Mouse (Mus musculus) kidney, embryonic 16.5 days (tissue): Measurements from ENCODE around the gene Fzr1. TPM values are rescaled to one million over a fixed set of nuclear protein-coding genes. Genes with fewer than 3 reads are reported as not detected.
A peak's percentile ranks its signal among the peaks of the same experiment; 100 is the strongest.

Source experiments
- ATAC-seq: fragments of 200-750 bp; cut with Nextera tagmentation; 2 replicates; pipeline ENCODE4 v1.8.0; 2017; ENCODE audit warnings: moderate TSS enrichment; ENCODE audit not compliant: low FRiP score, low TSS enrichment
- H3K27ac ChIP-seq: fragments of 300-500 bp; sonication (generic); 2 replicates; pipeline ENCODE4 v1.5.1; 2014; ENCODE audit warnings: low read length
- H3K27me3 ChIP-seq: fragments of 300-500 bp; sonication (generic); 2 replicates; pipeline ENCODE4 v1.6.1; 2014; ENCODE audit warnings: low read length, control low read depth, mixed read lengths; ENCODE audit not compliant: insufficient read depth
- H3K36me3 ChIP-seq: fragments of 300-500 bp; sonication (generic); 2 replicates; pipeline ENCODE4 v1.6.1; 2014; ENCODE audit warnings: low read length, control low read depth, mixed read lengths; ENCODE audit not compliant: insufficient read depth
- H3K4me1 ChIP-seq: fragments of 300-500 bp; sonication (generic); 2 replicates; pipeline ENCODE4 v1.6.1; 2014; ENCODE audit warnings: low read length, control low read depth, mixed read lengths; ENCODE audit not compliant: insufficient read depth
- H3K4me2 ChIP-seq: fragments of 300-500 bp; sonication (generic); replicated peaks from 2 replicates; pipeline ENCODE4 v1.6.1; 2014; ENCODE audit warnings: low read depth, low read length
- H3K4me3 ChIP-seq: fragments of 300-500 bp; sonication (generic); 2 replicates; pipeline ENCODE4 v1.5.1; 2014; ENCODE audit warnings: mild to moderate bottlenecking, low read length
- H3K9ac ChIP-seq: fragments of 300-500 bp; sonication (generic); replicated peaks from 2 replicates; pipeline ENCODE4 v1.6.1; 2014; ENCODE audit warnings: low read length
- H3K9me3 ChIP-seq: fragments of 300-500 bp; sonication (generic); 2 replicates; pipeline ENCODE4 v1.6.1; 2016; ENCODE audit warnings: low read length, control low read depth
- WGBS: fragments of 180-500 bp; shearing (Covaris S2); extraction: QIAGEN DNeasy Blood & Tissue Kit; methylation state at CpG from one replicate; pipeline ENCODE4 v1.1.7; 2014; 5-methylcytosine and 5-hydroxymethylcytosine counted together
- polyA plus RNA-seq: library from polyadenylated mRNA; unstranded; fragments of >200 nt; fragmentation: Nextera tagmentation; extraction: Ambion mirVana; gene quantifications from 2 replicates; pipeline ENCODE4 v1.2.1, GENCODE M21; 2015

The Fzr1 gene
- polyA plus RNA-seq, 1 experiment from 2014 or later = 111 TPM

DNA sequence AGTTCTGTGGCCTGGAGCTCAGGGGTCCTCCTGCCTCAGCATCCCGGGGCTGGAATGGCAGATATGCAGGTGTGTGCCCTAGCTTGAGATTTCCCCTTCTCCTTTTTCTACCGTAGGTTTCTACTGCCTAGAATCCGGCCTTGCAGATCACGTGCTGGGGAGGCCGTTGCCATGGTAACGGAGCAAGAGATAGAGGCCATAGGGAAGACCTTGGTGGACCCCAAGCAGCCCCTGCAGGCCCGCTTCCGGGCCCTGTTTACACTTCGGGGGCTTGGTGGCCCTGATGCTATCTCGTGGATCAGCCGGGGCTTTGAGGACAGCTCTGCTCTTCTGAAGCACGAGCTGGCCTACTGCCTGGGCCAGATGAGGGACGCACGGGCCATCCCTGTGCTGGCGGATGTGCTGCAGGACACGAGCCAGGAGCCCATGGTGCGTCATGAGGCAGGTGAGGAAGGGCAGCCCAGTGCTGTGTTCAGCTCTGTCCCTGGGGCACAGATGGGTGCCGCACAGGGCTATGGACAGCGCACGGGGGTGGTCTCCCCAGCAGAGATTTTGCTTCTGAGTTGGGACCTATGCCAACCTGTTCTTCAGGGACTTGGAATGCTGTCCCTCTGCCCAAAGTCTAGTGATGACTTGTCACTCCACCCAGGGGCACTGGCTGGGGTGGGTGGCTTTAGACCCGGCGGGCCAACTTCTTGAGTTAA is 7.4 kb upstream of the Fzr1 start:
- Histone ChIP-seq H3K9me3 (no peaks in the 10 kb centered on the region), H3K4me3 (peak overlapping the region; percentile 94), H3K4me2 (peak overlapping the region; percentile 94), H3K9ac (peak overlapping the region; percentile 89), H3K27me3 (no peaks in the 10 kb centered on the region), H3K27ac (0 out of 2 replicates have a peak overlapping the region, but pooled peaks have one; percentile 12), H3K36me3 (peaks cover 29% of the 10 kb centered on the region), H3K4me1 (peaks cover 22% of the 10 kb centered on the region)
- WGBS = 80% methylated on average over 22 of the region's 22 CpGs
- no peak for ATAC-seq

DNA sequence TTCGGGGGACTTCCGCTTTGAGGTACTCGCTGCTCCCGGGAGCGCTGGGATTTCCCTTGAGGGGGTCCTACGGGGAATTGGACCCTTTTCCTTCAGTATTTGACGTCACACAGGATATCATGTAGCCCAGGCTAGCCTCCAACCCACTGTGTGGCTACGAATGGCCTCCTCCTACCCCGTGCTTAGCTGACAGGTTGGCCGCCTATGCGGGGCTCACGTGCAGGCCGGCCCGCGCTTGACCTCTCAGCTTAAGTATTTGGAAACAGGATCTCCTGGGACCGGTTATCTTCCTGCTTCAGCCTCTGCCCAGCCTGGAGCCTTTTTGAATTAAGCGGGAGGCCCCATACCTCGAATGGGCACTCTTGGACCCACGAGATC is 6.3 kb upstream of the Fzr1 start:
- peaks cover 16% of the 10 kb centered on the region for H3K4me1 ChIP-seq
- peak overlapping the region; percentile 94 for H3K4me3 ChIP-seq
- H3K9ac ChIP-seq = peak overlapping the region; percentile 89
- WGBS = 0% methylated on average over 19 of the region's 19 CpGs
- H3K27ac ChIP-seq = peak overlapping the region; percentile 85
- ATAC-seq = peak; percentile 23
- peaks cover 26% of the 10 kb centered on the region for H3K36me3 ChIP-seq
- peak overlapping the region; percentile 94 for H3K4me2 ChIP-seq
- no peaks in the 10 kb centered on the region for H3K9me3 ChIP-seq
- H3K27me3 ChIP-seq = no peaks in the 10 kb centered on the region

DNA sequence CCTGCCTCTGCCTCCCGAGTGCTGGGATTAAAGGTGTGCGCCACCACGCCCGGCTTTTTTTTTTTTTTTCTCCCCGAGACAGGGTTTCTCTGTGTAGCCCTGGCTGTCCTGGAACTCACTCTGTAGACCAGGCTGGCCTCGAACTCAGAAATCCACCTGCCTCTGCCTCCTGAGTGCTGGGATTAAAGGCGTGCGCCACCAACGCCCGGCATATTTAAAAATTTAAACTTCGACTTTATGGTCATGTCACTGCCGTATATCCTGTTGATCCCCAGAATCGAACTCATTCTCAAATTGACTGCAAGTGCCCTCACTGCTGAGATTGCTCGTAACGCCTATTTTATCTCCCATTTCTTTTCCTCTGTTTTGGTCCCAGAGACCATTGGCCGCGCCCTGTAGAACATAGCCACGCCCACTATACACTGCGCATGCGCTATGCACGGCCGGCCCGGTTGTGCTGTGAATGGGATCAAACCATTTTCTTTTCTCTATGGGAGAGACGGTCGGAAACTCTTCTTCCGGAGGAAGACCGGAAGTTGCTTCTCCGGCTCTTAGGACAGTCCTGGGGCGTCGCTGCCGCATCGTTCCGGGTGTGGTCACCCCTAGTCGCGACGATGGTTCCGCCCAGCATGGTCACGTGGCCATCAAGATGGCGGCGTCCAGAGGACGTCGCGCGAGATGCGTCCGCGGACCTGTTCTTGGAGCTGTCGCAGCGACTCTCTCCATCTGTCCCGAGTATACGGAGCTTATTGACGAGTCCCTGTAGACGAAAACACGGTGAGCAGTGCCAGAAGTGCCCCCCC is 5.7 kb upstream of the Fzr1 start, which contains the start of the genes Dohh and Gm48551:
Gene Dohh (plus strand): TSS at position 627 of the 803 bp plus-strand sequence.
Gene Gm48551 (plus strand): TSS at position 665 of the 803 bp plus-strand sequence.
- peak within 1 kb of the TSS; percentile 94 for H3K4me2 ChIP-seq
- ATAC-seq = peak; percentile 93
- H3K4me3 ChIP-seq = peak within 1 kb of the TSS; percentile 94
- H3K9me3 ChIP-seq = no peaks in the 10 kb centered on the region
- no peaks in the 10 kb centered on the region for H3K27me3 ChIP-seq
- peak within 1 kb of the TSS; percentile 85 for H3K27ac ChIP-seq
- WGBS = 4% methylated on average over 51 of the region's 54 CpGs
- peak within 1 kb of the TSS; percentile 89 for H3K9ac ChIP-seq
- peaks cover 14% of the 10 kb centered on the region for H3K4me1 ChIP-seq
- peaks cover 26% of the 10 kb centered on the region for H3K36me3 ChIP-seq

DNA sequence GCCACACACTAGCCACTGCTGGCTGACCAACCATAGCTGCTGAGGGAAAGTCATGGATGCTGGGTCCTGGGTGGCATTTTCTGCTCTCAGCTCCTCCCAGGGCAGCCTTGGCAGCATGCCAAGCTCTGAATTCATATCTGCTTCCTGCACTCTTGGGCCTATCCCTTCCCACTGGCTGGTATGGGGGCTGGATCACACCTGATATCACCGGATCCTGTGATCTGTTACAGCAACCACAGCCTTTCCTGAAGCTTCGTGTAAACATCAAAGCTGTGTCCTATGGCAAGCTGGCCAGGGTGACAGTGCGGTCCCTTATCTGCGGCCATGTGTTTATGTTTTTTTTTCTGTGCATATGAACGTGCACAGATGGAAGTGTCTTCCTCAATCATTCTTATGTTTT is 3.7 kb upstream of the Fzr1 start:
- ATAC-seq = no peak
- Histone ChIP-seq H3K9me3 (no peaks in the 10 kb centered on the region), H3K36me3 (peaks cover 9% of the 10 kb centered on the region), H3K4me1 (peaks cover 22% of the 10 kb centered on the region), H3K27me3 (no peaks in the 10 kb centered on the region), H3K9ac (no peak overlapping the region), H3K4me3 (no peak overlapping the region), H3K4me2 (no peak overlapping the region), H3K27ac (peak overlapping the region; percentile 48)
- WGBS = 66% methylated on average over 5 of the region's 5 CpGs

DNA sequence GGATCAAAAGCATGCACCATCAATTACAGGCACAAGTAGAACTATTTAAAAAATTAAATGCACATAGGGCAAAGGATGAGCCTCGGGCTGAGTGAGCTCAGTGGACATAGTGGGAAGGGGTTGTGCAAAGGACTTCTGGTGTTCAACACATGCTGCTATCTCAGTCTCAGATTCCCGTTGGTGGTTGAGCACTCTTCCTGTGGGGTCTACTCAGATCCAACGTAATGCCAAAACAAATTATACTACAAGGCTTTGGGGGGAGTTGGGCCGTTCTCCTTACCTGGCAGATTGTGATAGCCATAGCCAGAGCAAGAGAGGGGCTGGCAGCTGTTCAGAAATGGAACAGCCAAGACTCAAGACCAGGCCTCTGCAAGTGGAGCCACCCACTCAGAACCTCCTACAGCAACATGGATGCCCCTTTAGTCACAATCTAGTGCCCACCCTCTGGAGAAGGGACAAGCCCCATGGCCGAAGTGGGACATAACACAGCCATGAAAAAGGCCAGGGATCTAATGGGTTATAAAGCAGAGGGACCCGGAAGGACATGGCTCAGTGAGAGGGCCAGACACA is 1.6 kb upstream of the Fzr1 start:
- Histone ChIP-seq H3K4me2 (no peak overlapping the region), H3K27me3 (no peaks in the 10 kb centered on the region), H3K4me1 (peaks cover 23% of the 10 kb centered on the region), H3K9ac (no peak overlapping the region), H3K27ac (no peak overlapping the region), H3K36me3 (peaks cover 9% of the 10 kb centered on the region), H3K4me3 (no peak overlapping the region), H3K9me3 (no peaks in the 10 kb centered on the region)
- 89% methylated on average over 6 of the region's 6 CpGs for WGBS
- ATAC-seq = no peak

DNA sequence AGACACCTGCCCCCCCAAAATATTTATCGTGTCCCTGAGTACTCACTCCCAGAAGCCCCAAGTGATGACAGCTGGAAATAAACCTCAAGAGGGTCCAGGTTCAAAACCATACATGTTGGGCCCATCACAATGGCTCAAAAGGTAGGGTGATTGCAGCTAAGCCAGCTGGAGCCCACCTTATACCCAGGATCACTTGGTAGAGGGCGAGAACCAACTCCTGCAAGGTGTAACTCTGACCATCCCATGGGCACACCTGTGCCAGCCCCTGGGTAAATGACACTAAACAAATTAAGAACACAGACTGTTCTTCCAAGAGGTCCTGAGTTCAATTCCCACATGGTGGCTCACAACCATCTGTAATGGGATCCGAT is 852 bp upstream of the Fzr1 start:
- Histone ChIP-seq H3K27ac (peak overlapping the region; percentile 78), H3K4me2 (peak overlapping the region; percentile 66), H3K4me3 (peak overlapping the region; percentile 86), H3K27me3 (no peaks in the 10 kb centered on the region), H3K4me1 (peaks cover 23% of the 10 kb centered on the region), H3K9me3 (no peaks in the 10 kb centered on the region), H3K36me3 (peaks cover 13% of the 10 kb centered on the region), H3K9ac (peak overlapping the region; percentile 79)
- 51% methylated on average over 3 of the region's 3 CpGs for WGBS
- ATAC-seq = no peak; the same call in 1 of the 2 replicates

DNA sequence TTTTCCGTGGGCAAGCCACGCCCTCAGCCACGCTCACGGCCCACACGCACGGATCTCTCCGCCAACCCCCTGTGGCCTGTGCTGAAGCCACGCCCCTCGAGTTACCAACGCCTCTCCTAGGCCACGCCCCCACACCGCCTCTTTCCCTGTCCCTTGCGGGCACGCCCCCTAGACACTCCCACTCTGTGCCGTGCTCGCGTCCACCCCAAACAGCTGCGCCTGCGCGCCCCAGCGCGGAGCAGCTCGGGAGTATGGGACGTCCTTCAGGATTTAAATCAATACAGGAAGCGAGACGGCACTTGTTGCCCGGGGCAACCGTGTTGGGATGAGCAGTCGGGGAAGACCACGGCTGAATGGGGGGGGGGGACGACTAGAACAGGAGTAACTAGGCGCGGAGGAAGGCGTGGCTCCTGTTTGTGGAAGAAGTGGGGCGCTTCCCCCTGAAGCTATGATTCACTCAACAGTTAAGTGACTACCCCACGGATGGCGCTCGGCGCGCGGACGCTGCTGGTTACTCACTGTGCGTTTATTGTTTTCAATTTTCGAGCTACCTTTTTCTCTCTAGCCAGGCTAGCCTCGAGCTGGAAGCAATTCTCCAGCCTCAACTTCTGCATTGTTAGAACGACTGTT is 352 bp upstream of the Fzr1 start:
- peak overlapping the region; percentile 90 for H3K9ac ChIP-seq
- H3K27ac ChIP-seq = peak overlapping the region; percentile 78
- under 1% methylated on average over 43 of the region's 46 CpGs for WGBS
- peaks cover 16% of the 10 kb centered on the region for H3K36me3 ChIP-seq
- ATAC-seq = peak; percentile 96
- H3K27me3 ChIP-seq = no peaks in the 10 kb centered on the region
- peak overlapping the region; percentile 86 for H3K4me3 ChIP-seq
- peak overlapping the region; percentile 90 for H3K4me2 ChIP-seq
- peaks cover 23% of the 10 kb centered on the region for H3K4me1 ChIP-seq
- H3K9me3 ChIP-seq = no peaks in the 10 kb centered on the region

DNA sequence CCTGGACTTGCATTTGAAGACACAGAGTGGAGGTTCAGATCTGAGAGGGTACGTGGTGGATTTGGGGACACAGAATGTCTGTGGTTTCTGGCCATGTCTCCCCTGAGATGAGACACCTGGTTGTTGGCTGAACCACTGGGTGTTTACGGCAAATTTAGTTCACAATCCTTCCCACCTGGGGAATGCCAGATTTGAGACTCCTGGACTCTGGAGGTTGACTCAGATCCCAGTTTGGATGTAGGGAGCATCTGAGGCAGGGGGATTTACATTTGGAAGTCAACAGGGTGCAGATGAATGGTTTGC is 1.0 kb downstream of the Fzr1 start:
- peak overlapping the region; percentile 86 for H3K4me3 ChIP-seq
- peak overlapping the region; percentile 90 for H3K9ac ChIP-seq
- 35% methylated on average over 2 of the region's 2 CpGs for WGBS
- no peaks in the 10 kb centered on the region for H3K27me3 ChIP-seq
- H3K27ac ChIP-seq = peak overlapping the region; percentile 49
- peaks cover 28% of the 10 kb centered on the region for H3K36me3 ChIP-seq
- H3K4me1 ChIP-seq = peaks cover 23% of the 10 kb centered on the region
- no peaks in the 10 kb centered on the region for H3K9me3 ChIP-seq
- peak overlapping the region; percentile 90 for H3K4me2 ChIP-seq
- ATAC-seq = no peak

DNA sequence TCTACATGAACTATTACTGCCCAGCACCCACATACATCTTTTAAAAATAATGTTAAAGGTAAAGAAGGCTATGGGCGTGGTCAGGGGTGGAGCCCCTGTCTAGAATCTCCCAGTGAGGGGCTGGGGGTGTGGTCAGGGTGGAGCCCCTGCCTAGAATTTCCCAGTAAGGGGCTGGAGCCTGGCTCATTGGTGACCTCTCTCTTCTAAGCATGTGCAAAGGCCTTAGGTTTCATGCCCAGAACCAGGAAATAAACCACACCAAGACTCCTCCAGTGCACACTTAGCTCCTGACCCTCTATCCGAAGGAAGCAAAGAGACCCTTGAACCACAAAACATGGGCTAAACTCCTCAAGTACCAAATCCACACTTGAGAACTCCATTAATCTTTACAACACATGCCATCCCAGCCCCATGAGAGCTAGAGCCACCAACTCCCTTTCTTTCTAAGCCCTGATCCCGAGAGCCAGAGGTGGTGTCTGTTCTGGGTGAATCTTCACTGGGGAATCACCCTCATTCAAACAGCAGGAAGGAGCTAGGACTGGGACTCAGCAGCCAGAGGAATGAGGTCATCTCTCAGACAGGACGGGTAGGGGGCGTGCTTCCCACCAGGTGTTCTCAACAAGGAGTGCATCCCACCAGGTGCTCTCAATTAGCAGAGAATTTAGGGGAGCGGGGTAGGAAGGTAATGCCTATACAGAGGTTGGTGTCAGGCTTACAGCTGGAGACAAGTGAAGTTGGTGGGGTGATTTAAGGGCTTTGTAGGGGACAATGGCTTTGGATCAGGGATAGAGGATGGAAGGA is 1.6 kb downstream of the Fzr1 start:
- H3K9ac ChIP-seq = peak overlapping the region; percentile 90
- no peak for ATAC-seq
- H3K27ac ChIP-seq = peak overlapping the region; percentile 49

More for the DNA sequence above, 1.6 kb downstream of the Fzr1 start:
- Histone ChIP-seq H3K9me3 (no peaks in the 10 kb centered on the region), H3K4me3 (peak overlapping the region; percentile 86), H3K36me3 (peaks cover 30% of the 10 kb centered on the region), H3K27me3 (no peaks in the 10 kb centered on the region), H3K4me2 (peak overlapping the region; percentile 90), H3K4me1 (peaks cover 23% of the 10 kb centered on the region)
- WGBS = 36% methylated on average over 6 of the region's 6 CpGs
